Mouse (Mus musculus) adrenal gland, adult 8-10 months (tissue): Measurements from ENCODE around the gene Kat5. TPM values are rescaled to one million over a fixed set of nuclear protein-coding genes. Genes with fewer than 3 reads are reported as not detected.

Experiments used
- DNase-seq: peaks from one replicate; pipeline ENCODE4 v3.0.0; 2022
- total RNA-seq, 4 experiments: library from RNA; stranded (reverse); gene quantifications; 2 replicates each; pipeline ENCODE4 v1.2.4; 2022

Kat5 gene
- total RNA-seq = 10 to 100 TPM; 71.6 to 90.4 (median 76.6) TPM

DNA sequence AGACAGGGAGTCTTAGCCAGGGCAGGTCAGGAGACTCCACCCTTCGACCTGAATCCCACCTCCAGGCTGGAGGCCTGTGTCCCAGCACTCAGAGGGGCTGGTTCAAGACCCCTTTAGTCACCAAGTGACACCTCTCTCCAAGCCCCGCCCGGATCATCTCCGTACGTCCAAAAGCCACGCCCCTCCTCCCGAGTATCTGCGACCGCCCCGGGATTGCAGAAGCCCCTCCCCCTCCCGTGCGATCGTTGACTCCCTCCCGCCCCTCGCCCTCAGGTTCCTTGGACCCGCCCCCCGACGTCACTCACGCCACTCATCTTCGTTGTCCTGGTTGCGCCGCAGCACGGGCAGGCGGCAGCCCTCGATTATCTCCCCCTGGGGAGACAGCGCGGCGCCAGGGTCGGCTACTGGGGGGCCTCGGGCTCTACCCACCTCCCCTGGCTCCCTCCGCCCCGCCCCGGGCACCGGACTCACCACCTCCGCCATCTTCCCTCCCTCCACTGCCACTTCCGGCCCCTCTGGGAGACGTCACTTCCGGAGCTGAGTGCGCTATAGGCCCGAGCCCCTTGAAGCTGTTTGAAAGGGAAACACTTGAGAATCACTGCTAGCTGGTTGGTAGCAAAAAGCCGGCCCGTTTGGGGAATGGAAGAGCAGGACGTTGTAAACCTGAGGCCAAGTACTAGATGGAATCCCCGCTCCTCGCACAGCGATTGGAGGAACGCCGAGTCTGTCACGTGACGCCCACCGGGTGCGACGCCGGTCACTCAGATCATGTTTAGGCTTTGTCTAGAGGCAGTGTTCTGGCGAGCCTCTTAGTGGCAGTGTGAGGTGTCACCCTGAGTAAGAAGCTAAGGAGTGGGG, at the start of gene Kat5:
Gene Kat5, minus strand, starts transcription at position 691 of the 858 bp plus-strand sequence.
- DNase-seq = peak; percentile 85

GRCm38 (mm10) chr19:5654720-5655298, 44.8 kb upstream of the Kat5 start:
- no peak for DNase-seq

DNA sequence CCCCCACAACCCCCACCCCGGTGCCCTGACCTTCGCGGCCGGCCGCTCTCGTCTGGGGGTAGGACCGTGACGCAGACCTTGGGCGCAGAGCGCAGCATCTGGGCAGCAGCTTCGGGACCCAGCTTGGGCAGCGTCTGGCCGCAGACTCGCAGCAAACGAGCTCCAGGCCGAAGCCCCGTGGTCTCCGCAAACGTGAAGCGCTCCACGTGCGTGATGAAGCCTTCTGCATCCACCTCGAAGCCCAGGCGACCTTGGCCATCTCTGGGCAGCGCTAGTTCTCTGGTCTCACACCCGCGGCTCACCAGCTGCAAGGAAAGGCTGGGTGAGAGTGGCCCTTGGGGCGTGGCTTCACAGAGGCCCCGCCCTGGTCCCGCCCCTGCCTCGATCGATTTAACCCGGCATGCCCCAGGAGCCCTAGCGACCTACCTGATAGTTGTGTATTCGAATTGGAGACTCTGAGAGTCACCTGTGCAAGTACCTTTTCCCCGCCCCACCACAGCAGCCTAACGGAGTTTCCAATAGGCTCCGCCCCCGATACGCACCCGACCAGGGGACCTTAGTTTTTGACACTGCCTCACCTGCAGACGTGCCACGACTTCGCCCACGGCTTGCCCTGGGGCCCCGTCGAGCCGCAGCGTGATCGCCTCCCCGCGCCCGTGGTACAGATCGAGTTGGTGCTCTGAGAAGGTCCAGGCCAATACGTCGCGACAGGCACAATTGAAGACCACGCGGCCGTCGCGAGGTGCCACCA, 44.1 kb upstream of the Kat5 start:
- no peak for DNase-seq

DNA sequence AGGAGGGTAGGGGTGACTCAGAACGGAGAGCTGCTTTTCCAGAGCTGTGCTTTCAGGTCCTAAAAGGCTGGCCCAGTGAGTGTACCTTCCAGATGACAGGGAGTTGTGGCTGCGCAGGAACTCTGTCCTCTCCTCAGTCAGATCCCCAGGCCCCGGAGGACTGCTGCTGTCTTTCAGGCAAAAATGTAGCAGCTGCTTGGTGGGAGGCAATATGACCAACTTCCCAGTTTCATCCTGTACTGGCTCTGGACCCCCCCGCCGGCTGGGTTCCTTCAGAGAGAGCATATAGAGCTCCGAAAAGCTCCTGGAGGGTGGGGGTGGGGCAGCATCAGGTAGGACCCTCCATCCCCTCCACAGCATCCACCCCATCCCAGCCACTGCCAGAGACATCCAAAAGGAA, 42.5 kb upstream of the Kat5 start:
- DNase-seq = no peak

GRCm38 (mm10) chr19:5651502-5652274, 41.7 kb upstream of the Kat5 start:
- no peak for DNase-seq

DNA sequence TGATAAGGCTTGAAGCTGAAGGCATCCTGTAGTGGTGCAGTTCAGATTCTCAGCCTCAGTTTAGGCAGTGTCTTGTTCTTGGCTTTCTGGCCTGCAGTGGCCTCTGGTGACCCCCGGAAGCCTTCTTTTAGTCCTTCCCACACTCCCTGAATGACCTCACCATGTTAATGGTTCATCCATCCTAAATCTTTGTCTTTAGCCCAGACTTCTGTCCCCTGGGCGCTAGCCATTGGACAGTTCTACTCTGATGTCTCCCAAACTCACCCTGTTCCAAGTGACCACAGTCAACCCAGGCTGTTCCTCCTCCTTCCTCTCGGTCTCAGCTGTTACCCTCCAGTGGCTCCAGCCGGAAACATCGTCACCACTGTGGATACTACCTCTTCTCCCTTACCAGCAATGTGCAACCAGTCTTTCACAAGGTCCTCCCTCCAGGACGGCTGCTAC, 39.3 kb upstream of the Kat5 start:
- no peak for DNase-seq

DNA sequence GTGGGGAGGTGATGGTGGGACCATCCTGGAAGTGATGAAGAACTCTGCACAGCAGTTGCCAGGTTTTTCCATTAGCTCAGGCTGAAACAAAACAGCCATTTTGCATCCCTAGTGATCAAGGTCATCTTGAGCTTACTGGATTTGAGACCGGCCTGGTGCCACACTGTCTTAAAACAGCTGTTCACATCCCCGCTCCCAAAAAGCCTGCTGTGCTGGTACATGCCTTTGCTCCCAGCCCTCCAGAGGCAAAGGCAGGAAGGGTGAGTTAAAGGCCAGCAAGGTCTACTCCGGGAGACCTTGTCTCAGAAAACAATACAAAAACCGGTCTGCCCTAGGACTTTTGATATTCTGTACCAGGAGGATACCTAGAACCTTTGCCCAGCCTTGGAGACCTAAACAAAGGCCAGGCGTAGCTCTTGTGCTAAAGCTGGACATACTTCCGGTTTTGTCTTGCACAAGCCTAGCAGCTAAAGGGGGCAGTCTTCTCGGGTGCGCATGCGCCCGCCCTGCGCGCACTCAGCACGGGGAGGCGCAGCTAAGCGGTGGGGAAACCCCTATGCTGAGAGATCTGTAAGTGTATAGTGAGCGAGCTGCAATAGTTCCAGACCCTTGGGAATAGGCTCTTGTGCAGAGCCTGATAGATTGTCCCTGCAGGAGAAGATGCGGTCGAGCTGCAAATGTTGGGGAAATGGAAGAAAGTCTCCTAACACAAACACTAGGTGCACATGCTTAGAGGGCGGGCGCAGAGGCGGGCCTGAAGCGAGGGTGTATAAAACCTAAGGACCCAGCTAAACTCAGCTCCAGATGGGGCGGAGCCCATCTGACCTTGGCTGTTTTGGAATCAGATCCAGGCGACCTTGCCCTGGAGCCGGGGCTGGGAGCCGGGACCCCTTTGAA, 38.6 kb upstream of the Kat5 start:
- peak; percentile 85 for DNase-seq

GRCm38 (mm10) chr19:5647791-5648190, 37.8 kb upstream of the Kat5 start:
- no peak for DNase-seq

DNA sequence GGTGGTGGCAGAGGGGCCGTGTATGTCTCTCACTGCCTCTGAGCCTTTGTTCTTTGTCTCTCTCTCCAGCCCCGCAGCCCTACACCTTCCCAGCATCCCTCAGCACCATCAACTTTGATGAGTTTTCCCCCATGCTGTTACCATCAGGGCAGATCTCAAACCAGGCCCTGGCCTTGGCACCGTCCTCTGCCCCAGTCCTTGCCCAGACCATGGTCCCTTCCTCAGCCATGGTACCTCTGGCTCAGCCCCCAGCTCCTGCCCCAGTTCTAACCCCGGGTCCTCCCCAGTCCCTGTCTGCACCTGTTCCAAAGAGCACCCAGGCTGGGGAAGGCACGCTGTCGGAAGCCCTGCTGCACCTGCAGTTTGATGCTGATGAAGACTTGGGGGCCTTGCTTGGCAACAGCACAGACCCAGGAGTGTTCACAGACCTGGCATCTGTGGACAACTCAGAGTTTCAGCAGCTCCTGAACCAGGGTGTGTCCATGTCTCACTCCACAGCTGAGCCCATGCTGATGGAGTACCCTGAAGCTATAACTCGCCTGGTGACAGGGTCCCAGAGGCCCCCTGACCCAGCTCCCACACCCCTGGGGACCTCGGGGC, 36.8 kb upstream of the Kat5 start:
- DNase-seq = no peak

DNA sequence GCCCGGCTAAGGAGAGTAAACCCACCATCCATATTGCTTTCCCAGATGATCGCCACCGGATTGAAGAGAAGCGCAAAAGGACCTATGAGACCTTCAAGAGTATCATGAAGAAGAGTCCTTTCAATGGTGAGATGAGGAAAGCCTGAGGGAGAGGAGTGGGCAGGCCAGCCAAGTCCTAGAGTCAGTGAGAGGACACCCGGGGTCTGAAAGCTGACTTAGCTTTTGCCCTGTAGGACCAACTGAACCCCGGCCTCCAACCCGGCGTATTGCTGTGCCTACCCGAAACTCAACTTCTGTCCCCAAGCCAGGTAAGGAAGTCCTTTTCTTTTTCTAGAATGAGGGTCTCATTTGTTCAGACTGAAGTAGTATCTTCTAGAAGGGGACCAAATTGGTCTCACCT, 35.2 kb upstream of the Kat5 start:
- no peak for DNase-seq

DNA sequence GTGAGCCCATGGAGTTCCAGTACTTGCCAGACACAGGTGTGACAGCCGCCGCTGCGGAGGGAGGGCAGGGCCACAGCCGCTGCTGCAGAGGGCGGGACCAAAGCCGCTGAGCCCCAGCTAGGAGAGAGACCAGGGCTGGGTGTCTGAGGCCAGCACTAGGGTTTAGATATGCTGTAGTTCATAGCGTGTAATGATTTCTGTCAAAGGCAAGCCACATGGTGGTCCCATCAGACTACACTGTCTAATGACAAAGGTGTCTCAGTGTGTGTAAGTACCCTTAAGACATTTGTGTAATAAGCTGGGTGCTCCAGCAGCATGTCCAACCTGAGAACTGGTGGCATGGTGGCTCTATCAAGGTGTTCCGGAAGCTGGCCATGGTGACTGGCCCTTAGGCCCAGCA, 31.6 kb upstream of the Kat5 start:
- no peak for DNase-seq

GRCm38 (mm10) chr19:5641021-5641420, 31.0 kb upstream of the Kat5 start:
- DNase-seq = no peak

DNA sequence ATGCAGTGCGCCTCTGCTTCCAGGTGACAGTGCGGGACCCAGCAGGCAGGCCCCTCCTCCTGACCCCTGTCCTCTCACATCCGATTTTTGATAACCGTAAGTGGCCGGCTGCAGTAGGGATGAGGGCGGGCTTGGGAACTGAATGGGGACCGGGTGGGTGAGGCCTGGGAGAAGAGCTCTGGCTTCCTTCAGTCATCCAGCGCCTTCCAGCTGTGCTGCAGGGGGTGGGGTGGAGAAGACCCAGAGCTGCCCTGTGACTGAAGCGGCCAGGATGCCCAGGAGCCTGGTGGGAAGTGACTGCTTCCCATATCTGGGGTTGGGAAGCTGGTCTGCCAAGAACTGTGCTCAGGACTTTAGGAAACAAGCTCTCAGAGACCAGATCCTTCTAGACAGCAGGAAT, 30.3 kb upstream of the Kat5 start:
- DNase-seq = no peak

DNA sequence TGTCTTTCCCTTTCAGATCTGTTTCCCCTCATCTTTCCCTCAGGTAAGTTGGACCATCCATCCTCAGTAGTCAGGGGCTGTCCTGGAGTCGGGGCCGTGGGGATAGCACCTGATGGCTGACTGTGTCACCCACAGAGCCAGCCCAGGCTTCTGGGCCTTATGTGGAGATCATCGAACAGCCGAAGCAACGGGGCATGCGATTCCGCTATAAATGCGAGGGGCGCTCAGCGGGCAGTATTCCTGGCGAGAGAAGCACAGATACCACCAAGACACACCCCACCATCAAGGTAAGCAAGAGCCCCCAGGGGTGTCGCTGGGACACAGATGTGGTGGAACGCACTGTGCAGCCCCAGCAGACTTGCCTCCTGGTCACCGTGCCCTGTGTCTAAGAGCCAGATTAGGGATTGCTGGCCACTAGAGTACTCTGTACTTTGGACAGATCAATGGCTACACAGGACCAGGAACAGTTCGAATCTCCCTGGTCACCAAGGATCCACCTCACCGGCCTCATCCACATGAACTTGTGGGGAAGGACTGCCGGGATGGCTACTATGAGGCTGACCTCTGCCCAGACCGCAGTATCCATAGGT, 28.5 kb upstream of the Kat5 start:
- no peak for DNase-seq

DNA sequence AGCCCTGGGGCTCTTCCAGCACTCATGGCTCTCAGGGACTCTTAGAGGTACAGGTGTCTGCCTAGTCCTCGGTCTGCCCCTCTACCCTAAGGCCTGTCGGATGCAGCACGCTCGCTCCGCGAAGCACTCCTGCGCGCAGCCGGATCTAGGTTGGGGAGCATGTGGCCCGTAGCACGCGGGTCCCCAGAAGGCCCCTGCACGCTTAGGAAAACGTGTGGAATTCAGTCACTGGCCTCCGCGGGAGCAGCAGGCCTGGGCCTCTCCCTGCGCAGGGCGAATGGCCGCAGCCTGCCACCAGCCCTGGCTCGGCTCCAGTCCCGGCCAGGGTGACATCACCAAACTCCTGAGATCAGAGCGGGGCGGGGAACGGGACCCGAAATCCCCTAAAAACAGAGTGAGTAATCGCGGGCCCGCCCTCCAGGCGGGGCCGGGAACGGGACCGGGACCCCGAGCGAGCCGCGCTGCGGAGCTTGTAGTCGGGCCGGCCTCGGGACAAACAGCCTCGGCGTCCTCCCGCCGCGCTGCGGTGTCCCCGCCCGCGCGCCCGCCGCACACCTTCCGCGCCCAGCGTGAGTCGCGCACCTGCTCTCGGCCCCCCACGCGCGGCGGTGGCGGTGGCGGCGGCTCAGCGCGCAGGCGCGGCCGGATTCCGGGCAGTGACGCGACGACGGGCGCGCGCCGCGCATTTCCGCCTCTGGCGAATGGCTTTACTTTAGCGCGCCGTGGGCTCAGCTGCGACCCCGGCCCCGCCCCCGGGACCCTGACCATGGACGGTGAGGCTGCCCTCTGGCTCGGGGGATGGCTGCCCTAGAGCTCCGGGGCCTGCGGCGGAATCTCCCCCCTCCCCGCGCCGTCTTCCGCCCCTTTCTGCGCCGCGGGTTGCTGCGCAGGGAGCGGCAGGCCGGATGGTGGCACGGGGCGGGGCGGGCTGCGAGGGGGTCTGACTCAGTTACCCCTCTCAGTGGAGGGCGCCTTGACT, 27.3 kb upstream of the Kat5 start, which contains the start of gene Rela:
Gene Rela, plus strand, starts transcription at position 415 of the 979 bp plus-strand sequence.
- DNase-seq = peak; percentile 92

DNA sequence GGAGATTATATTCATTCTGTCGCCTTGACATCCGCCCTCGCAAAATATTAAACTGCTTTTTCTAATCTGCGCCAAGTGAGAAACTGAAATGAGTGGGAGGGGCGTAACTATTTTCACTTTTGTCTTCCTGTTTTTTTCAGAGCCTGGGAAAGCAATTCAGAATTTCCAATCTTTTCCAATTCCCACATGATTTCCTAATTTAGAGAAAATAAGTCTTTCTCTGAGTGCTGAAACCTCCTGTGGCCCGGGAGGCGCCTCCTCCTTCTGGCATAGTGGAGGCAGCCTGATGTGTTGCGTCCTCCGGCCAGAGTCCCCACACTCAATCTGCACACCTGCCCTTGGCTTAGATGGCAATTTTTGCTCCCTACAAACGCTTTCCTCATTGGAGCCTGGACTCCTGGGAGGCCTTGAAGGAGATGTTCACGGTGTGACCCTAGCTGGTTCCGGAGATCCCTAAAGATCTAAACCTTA, 26.6 kb upstream of the Kat5 start:
- DNase-seq = no peak

GRCm38 (mm10) chr19:5636036-5636570, 26.1 kb upstream of the Kat5 start:
- no peak for DNase-seq

GRCm38 (mm10) chr19:5632120-5632519, 22.1 kb upstream of the Kat5 start:
- no peak for DNase-seq

DNA sequence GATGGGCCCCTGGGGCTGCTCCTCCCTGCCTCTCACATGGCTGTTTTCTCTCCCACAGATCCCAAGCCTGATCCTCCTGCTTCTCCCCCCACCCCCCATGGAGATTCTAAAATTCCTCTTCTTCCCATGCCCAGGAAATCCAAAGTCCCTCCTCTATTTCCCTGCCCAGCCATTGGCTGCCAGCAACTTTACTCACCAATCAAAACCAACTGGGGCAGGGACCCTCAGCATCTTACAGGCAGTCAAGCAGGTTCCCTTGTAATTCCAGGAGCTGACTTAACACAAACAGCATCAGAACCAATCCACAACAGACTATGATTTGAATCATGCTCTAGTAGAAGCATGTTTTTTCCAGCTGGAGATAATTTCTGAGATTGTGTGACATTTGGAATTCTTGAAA, 19.9 kb upstream of the Kat5 start:
- DNase-seq = no peak
